Mouse (Mus musculus) CH12.LX (cell line): Measurements from ENCODE around the gene Angel1. TPM values are rescaled to one million over a fixed set of nuclear protein-coding genes. Genes with fewer than 3 reads are reported as not detected.

ENCODE experiments used
- DNase-seq: peaks from one replicate; pipeline ENCODE4 v3.0.0-alpha.2; 2013; ENCODE audit errors: extremely low read depth
- H3K27ac ChIP-seq: 2 replicates; pipeline ENCODE4 v1.5.1; 2012; ENCODE audit warnings: low read depth, mild to moderate bottlenecking, control low read depth, moderate library complexity; ENCODE audit not compliant: insufficient read depth
- H3K27me3 ChIP-seq: replicated peaks from 2 replicates; pipeline ENCODE3; 2012; ENCODE audit warnings: inconsistent platforms
- H3K36me3 ChIP-seq, 2 experiments: replicated peaks in 1 of 2; 2 replicates each; pipeline versions ENCODE3 to v1.6.1; 2012; ENCODE audit warnings: inconsistent platforms in 1 of 2, low read length in 1 of 2, mild to moderate bottlenecking in 1 of 2, mixed read lengths in 1 of 2, moderate library complexity in 1 of 2; ENCODE audit not compliant: control insufficient read depth in 1 of 2, insufficient read depth in 1 of 2
- H3K4me1 ChIP-seq, 2 experiments: 2 replicates each; pipeline ENCODE4 v1.6.1; 2012; ENCODE audit warnings: inconsistent platforms in 1 of 2, moderate library complexity in 1 of 2; ENCODE audit not compliant: insufficient read depth in 2 of 2, control insufficient read depth in 1 of 2
- H3K4me2 ChIP-seq: 2 replicates; pipeline ENCODE4 v1.6.1; 2012; ENCODE audit warnings: low read depth, mild to moderate bottlenecking, control low read depth; ENCODE audit not compliant: poor library complexity, insufficient read depth, severe bottlenecking
- H3K4me3 ChIP-seq, 3 experiments: fragments of 150-350 bp in 1 of 3; sonication (generic) in 1 of 3; replicated peaks in 1 of 3; 2 replicates each; pipeline versions ENCODE3 to v1.5.1; 2011 to 2012; ENCODE audit warnings: low read depth in 2 of 3, low read length in 2 of 3, mild to moderate bottlenecking in 2 of 3, moderate library complexity in 2 of 3, control low read depth in 1 of 3, improper control_type of control experiment in 1 of 3, inconsistent platforms in 1 of 3, mixed read lengths in 1 of 3; ENCODE audit not compliant: poor library complexity in 1 of 3
- H3K79me2 ChIP-seq: replicated peaks from 2 replicates; pipeline ENCODE4 v1.6.1; 2012; ENCODE audit warnings: mild to moderate bottlenecking, moderate library complexity; ENCODE audit not compliant: control insufficient read depth, poor library complexity, insufficient read depth, severe bottlenecking; ENCODE audit errors: extremely low read depth
- H3K9ac ChIP-seq: 2 replicates; pipeline ENCODE4 v1.6.1; 2012; ENCODE audit warnings: low read depth, mild to moderate bottlenecking, control low read depth, moderate library complexity; ENCODE audit not compliant: insufficient read depth
- H3K9me3 ChIP-seq: replicated peaks from 2 replicates; pipeline ENCODE3; 2012; ENCODE audit warnings: low read length, inconsistent platforms, mixed read lengths
- BHLHE40 ChIP-seq: IDR thresholded peaks from 2 replicates; pipeline ENCODE4 v1.6.1; 2011; ENCODE audit warnings: mild to moderate bottlenecking, low read depth, low read length, improper control_type of control experiment
- CHD2 ChIP-seq: IDR thresholded peaks from 2 replicates; pipeline ENCODE4 v1.6.1; 2011; ENCODE audit warnings: low read length, improper control_type of control experiment
- CTCF ChIP-seq, 2 experiments: IDR thresholded peaks in 1 of 2; conservative IDR thresholded peaks in 1 of 2; 2 replicates each; pipeline ENCODE4 v1.5.1; 2011 to 2012; ENCODE audit warnings: low read depth in 2 of 2, low read length in 2 of 2, improper control_type of control experiment in 1 of 2, inconsistent platforms in 1 of 2, mild to moderate bottlenecking in 1 of 2, moderate library complexity in 1 of 2
- E2F4 ChIP-seq: IDR thresholded peaks from 2 replicates; pipeline ENCODE4 v1.6.1; 2011; ENCODE audit warnings: low read depth, low read length, improper control_type of control experiment; ENCODE audit not compliant: insufficient replicate concordance
- ELF1 ChIP-seq: IDR thresholded peaks from 2 replicates; pipeline ENCODE4 v1.6.1; 2014; ENCODE audit warnings: low read depth, mild to moderate bottlenecking, inconsistent platforms, low read length, improper control_type of control experiment
- EP300 ChIP-seq: IDR thresholded peaks from 2 replicates; pipeline ENCODE4 v1.6.1; 2011; ENCODE audit warnings: low read length, improper control_type of control experiment
- IRF4 ChIP-seq: IDR thresholded peaks from 2 replicates; pipeline ENCODE4 v1.6.1; 2014; ENCODE audit warnings: low read depth, mild to moderate bottlenecking, inconsistent platforms, low read length, improper control_type of control experiment
- JUN ChIP-seq: IDR thresholded peaks from 2 replicates; pipeline ENCODE4 v1.6.1; 2011; ENCODE audit warnings: low read depth, mild to moderate bottlenecking, low read length, improper control_type of control experiment, moderate library complexity; ENCODE audit not compliant: insufficient read depth
- JUND ChIP-seq: conservative IDR thresholded peaks from 2 replicates; pipeline ENCODE4 v1.6.1; 2011; ENCODE audit warnings: low read depth, low read length, improper control_type of control experiment
- MAX ChIP-seq: IDR thresholded peaks from 2 replicates; pipeline ENCODE4 v1.6.1; 2011; ENCODE audit warnings: low read length, improper control_type of control experiment
- MAZ ChIP-seq: IDR thresholded peaks from 2 replicates; pipeline ENCODE4 v1.6.1; 2012; ENCODE audit warnings: low read depth, mild to moderate bottlenecking, inconsistent platforms, low read length, improper control_type of control experiment, moderate library complexity
- NRF1 ChIP-seq: IDR thresholded peaks from 2 replicates; pipeline ENCODE4 v1.6.1; 2014; ENCODE audit warnings: low read depth, mild to moderate bottlenecking, inconsistent platforms, low read length, improper control_type of control experiment, moderate library complexity
- POLR2AphosphoS2 ChIP-seq: IDR thresholded peaks from 2 replicates; pipeline ENCODE4 v1.6.1; 2011; ENCODE audit warnings: low read depth, low read length, improper control_type of control experiment
- SIN3A ChIP-seq: IDR thresholded peaks from 2 replicates; pipeline ENCODE4 v1.6.1; 2012; ENCODE audit warnings: low read length, improper control_type of control experiment, inconsistent platforms
- SMC3 ChIP-seq: IDR thresholded peaks from 2 replicates; pipeline ENCODE4 v1.6.1; 2011; ENCODE audit warnings: low read depth, low read length, improper control_type of control experiment
- TCF12 ChIP-seq: IDR thresholded peaks from 2 replicates; pipeline ENCODE4 v1.6.1; 2014; ENCODE audit warnings: low read depth, mild to moderate bottlenecking, inconsistent platforms, low read length, improper control_type of control experiment
- USF2 ChIP-seq: conservative IDR thresholded peaks from 2 replicates; pipeline ENCODE4 v1.6.1; 2011; ENCODE audit warnings: low read depth, low read length, improper control_type of control experiment
- ZC3H11A ChIP-seq: IDR thresholded peaks from 2 replicates; pipeline ENCODE4 v1.6.1; 2012; ENCODE audit warnings: low read depth, mild to moderate bottlenecking, inconsistent platforms, low read length, improper control_type of control experiment
- ZNF384 ChIP-seq: IDR thresholded peaks from 2 replicates; pipeline ENCODE4 v1.6.1; 2012; ENCODE audit warnings: low read depth, low read length, improper control_type of control experiment, inconsistent platforms
- dilution Hi-C: fragments of 300-500 bp; cut with MboI; formaldehyde crosslinking; loops from 2 replicates; pipeline ENCODE4 v1.14.3; 2020; ENCODE audit warnings: low sequenced_read_pairs; ENCODE audit not compliant: extremely low pct_unique_long_range_greater_than_20kb, extremely low pct_ligation_motif_present
- in situ Hi-C: fragments of 300-500 bp; cut with MboI; formaldehyde crosslinking; loops from 3 replicates; pipeline ENCODE4 v1.14.3; 2019; ENCODE audit warnings: low sequenced_read_pairs, low pct_ligation_motif_present, low pct_unique_long_range_greater_than_20kb, mixed read lengths
- polyA plus RNA-seq: library from polyadenylated mRNA; unstranded; fragments of >175 nt; gene quantifications from 2 replicates; pipeline ENCODE4 v1.2.1, GENCODE M21; 2012; ENCODE audit warnings: low read depth; ENCODE audit not compliant: insufficient read length
- total RNA-seq, 2 experiments: library from RNA; depleted of rRNA; stranded (reverse); fragments of 300-350 nt in 1 of 2; fragments of >200 nt in 1 of 2; gene quantifications; 2 replicates each; pipeline ENCODE4 v1.2.3; 2012 to 2014

Angel1 gene
- total and polyA plus RNA-seq, 3 experiments: 1.0 to 9.3 (median 2.9) TPM

DNA sequence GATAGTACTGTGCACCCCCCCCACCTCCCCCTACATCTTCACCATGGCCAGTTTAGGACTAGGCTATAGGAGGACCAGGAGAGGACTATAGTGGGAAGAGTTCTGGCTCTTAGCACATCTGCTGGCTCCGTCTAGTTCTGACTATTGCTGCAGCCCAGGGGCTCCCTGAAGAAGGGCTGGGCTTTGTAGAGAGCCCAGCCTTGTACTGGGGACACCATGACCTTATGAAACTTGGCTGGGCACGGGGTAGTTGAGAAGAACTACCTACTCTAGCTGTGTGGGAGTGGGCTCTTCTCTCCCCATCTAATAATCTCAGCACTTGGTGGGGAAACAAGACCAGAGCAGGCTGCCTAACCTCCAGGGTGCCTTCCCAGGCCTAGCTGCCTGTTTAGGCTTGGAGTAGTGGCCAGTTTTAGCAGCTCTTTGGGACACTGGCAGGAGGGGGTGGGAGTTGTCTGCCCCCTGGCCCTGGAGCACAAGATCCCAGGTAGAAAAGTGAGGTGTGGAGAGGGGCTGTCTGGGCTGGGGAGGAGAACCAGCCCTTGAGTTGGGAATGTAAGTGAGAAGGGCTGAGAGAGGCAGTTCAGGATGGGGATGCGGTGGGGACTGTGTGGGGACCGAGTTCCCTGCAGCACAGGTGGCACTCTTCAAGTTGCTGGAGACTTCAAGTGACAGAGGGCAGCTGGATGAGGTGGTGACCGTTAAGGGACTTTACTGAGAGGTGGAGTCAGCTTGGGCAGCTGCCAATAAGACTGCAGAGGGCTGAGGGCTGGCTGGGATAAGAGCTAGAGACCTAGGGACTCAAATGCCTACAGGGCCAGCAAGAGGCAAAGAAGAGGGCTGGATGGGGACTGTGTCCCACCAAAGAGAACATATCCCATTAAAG is 33.5 kb downstream of the Angel1 start:
- peak; percentile 43 for DNase-seq
- in situ Hi-C loops (no loop called here), dilution Hi-C loops (no loop called here)
- Histone ChIP-seq H3K27me3 (no peaks in the 10 kb centered on the region), H3K9ac (no peak overlapping the region), H3K9me3 (peaks cover 5% of the 10 kb centered on the region), H3K4me2 (no peak overlapping the region), H3K27ac (no peak overlapping the region), H3K36me3 (peaks cover 0 to 6% of the 10 kb centered on the region in 2 experiments), H3K4me3 (no peak overlapping the region), H3K4me1 (peaks cover 28 to 66% of the 10 kb centered on the region in 2 experiments), H3K79me2 (no peaks in the 10 kb centered on the region)
- TF ChIP-seq SMC3 (no peak), ZNF384 (no peak), E2F4 (no peak)

DNA sequence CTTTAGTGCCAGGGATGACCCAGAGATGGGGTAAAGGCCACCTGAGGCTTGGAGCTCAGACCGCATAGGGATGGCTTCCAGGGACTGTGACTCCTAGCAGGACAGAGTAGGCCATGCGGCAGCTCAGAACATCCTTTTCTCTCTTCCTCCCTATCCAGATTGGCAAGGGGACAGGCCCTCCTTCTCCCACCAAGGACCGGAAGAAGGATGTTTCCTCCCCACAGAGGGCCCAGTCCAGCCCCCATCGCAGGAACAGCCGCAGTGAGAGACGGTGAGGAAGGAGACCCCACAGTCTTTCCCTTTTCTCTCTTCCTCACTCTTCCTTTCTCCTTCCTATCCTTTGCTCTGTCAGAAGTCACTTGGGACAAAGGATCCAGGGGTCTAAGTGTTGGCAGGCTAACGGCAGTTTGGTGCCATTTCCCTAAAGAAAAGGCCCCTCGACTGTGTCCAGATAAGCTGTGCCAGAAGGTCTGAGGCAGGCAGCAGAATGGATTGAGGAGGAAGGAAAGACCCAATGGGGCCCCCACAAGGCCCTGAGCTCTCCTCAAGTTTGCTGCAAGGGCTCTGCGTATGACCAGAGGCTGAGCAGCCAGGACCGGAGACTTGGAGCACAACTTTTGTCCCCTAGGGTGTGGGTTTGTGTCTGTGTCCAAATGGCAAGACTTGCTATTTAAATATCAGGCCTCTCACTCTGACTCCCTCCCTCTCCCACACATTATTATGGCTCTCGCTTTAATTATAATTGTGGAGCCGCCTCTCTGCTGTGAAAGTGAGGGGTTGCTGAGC is 35.4 kb downstream of the Angel1 start:
- DNase-seq: no peak
- no peak for TF ChIP-seq ELF1
- TF ChIP-seq BHLHE40: no peak
- TF ChIP-seq CHD2: no peak
- no peak for TF ChIP-seq EP300
- no peak for TF ChIP-seq SIN3A
- TF ChIP-seq IRF4: no peak
- no peak for TF ChIP-seq CTCF (conservative IDR thresholded peaks at IDR 0.05 in 1 of 2, IDR thresholded peaks at IDR 0.05 in 1 of 2; ENCODE audit: low read depth in 2 of 2, low read length in 2 of 2)
- no peak for TF ChIP-seq NRF1
- no peak for TF ChIP-seq TCF12
- no peak for TF ChIP-seq MAX
- no peak for TF ChIP-seq JUN
- TF ChIP-seq E2F4: no peak
- TF ChIP-seq JUND: no peak
- no peak for TF ChIP-seq MAZ
- no peak for TF ChIP-seq ZC3H11A
- TF ChIP-seq POLR2AphosphoS2: no peak
- no peak for TF ChIP-seq USF2
- dilution Hi-C loops (no loop called here), in situ Hi-C loops (no loop called here)
- Histone ChIP-seq H3K4me1 (peaks cover 41 to 82% of the 10 kb centered on the region in 2 experiments), H3K9me3 (no peaks in the 10 kb centered on the region), H3K4me3 (no peak overlapping the region), H3K79me2 (no peaks in the 10 kb centered on the region), H3K27me3 (no peaks in the 10 kb centered on the region), H3K27ac (no peak overlapping the region), H3K36me3 (peaks cover 0 to 6% of the 10 kb centered on the region in 2 experiments), H3K4me2 (no peak overlapping the region), H3K9ac (no peak overlapping the region)
